Mouse (Mus musculus): ENCODE data around the gene Stx8. TPM values are rescaled to one million over a fixed set of nuclear protein-coding genes. Genes with fewer than 3 reads are reported as not detected.
A peak's percentile ranks its signal among the peaks of the same experiment; 100 is the strongest.

The Stx8 gene
- polyA plus RNA-seq, 1 experiment from 2014 or later, result 67.6 TPM

DNA sequence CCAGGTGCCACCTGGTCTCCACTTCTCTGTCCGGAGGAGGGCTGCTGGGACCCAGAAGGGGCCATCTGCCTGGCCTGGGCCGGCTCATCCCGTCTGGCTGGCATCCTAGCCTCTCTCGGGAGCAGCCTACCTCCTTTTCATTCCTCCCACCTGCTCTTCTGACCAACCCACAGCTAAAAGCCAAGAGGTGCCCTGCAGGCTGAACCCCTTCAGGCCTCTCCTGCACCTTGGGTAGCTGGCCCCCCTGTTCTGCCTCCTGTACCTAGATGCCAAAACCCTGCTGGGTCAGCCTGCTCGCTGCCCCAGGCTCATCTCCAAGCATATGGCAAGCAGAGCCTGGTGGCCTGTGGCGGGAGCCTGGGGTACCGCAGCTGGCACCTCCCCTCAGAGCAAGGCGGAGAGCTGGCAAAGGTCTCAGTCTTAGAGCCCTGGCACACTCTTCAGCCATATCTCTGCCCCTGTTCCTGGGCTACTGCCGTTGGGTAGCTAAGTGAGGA is 267.5 kb downstream of the Stx8 start:
- Histone ChIP-seq H3K9me3 (no peaks in the 10 kb centered on the region), H3K4me1 (peaks cover 10% of the 10 kb centered on the region), H3K27ac (replicated peaks) (no peak overlapping the region), H3K36me3 (no peaks in the 10 kb centered on the region), H3K27me3 (no peaks in the 10 kb centered on the region), H3K9ac (replicated peaks) (no peak overlapping the region), H3K4me3 (no peak overlapping the region), H3K4me2 (replicated peaks) (no peak overlapping the region)
- no peak for ATAC-seq (replicated peaks)
- 80% methylated on average over 9 of the region's 9 CpGs for WGBS

GRCm38 (mm10) chr11:68239756-68240155 is 273.8 kb downstream of the Stx8 start:
- no peaks in the 10 kb centered on the region for H3K9me3 ChIP-seq
- no peak for ATAC-seq (replicated peaks)
- WGBS, result 13% methylated on average over 5 of the region's 5 CpGs
- peaks cover 12% of the 10 kb centered on the region for H3K4me1 ChIP-seq
- H3K4me2 ChIP-seq (replicated peaks), result no peak overlapping the region
- no peak overlapping the region for H3K9ac ChIP-seq (replicated peaks)
- no peaks in the 10 kb centered on the region for H3K27me3 ChIP-seq
- H3K27ac ChIP-seq (replicated peaks), result no peak overlapping the region
- no peak overlapping the region for H3K4me3 ChIP-seq
- no peaks in the 10 kb centered on the region for H3K36me3 ChIP-seq

GRCm38 (mm10) chr11:68244254-68244991 is 278.4 kb downstream of the Stx8 start:
- Histone ChIP-seq H3K4me1 (peaks cover 12% of the 10 kb centered on the region), H3K4me2 (replicated peaks) (no peak overlapping the region), H3K27me3 (no peaks in the 10 kb centered on the region), H3K27ac (replicated peaks) (peak overlapping the region; percentile 29; the same call in 1 of the 2 replicates), H3K9me3 (no peaks in the 10 kb centered on the region), H3K4me3 (no peak overlapping the region), H3K9ac (replicated peaks) (no peak overlapping the region), H3K36me3 (no peaks in the 10 kb centered on the region)
- 24% methylated on average over 16 of the region's 16 CpGs for WGBS
- peak; percentile 57 for ATAC-seq (replicated peaks)

GRCm38 (mm10) chr11:68244992-68245261 is 278.9 kb downstream of the Stx8 start:
- Histone ChIP-seq H3K4me1 (peaks cover 12% of the 10 kb centered on the region), H3K27me3 (no peaks in the 10 kb centered on the region), H3K27ac (replicated peaks) (no peak overlapping the region), H3K9ac (replicated peaks) (no peak overlapping the region), H3K4me2 (replicated peaks) (no peak overlapping the region), H3K36me3 (no peaks in the 10 kb centered on the region), H3K4me3 (no peak overlapping the region), H3K9me3 (no peaks in the 10 kb centered on the region)
- ATAC-seq (replicated peaks), result no peak
- 90% methylated on average over 5 of the region's 5 CpGs for WGBS

DNA sequence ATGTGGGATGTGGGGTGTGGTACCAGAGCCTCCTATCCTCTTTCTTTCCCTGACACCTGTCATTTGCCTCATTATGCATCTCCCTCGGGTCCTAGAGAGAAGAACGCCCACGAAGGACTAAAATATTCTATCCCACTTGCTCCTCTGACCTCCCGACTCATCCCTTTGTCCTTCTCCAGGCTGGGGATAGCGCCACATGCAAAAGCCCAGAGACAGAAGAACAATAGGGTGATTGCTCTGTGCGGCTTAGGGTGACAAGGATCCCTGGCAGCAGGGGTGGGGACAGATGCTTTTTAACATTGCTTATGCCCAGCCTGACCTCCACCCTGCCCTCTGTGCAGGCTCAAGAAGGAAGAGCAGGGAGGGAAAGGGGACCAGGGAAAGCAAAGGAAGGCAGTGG is 281.9 kb downstream of the Stx8 start:
- Histone ChIP-seq H3K36me3 (no peaks in the 10 kb centered on the region), H3K27me3 (no peaks in the 10 kb centered on the region), H3K27ac (replicated peaks) (no peak overlapping the region), H3K4me2 (replicated peaks) (no peak overlapping the region), H3K4me1 (peaks cover 12% of the 10 kb centered on the region), H3K9ac (replicated peaks) (no peak overlapping the region), H3K4me3 (no peak overlapping the region), H3K9me3 (no peaks in the 10 kb centered on the region)
- ATAC-seq (replicated peaks), result no peak
- WGBS, result 23% methylated on average over 6 of the region's 6 CpGs

- H3K36me3 ChIP-seq, result no peaks in the 10 kb centered on the region
- H3K4me2 ChIP-seq (replicated peaks), result no peak overlapping the region
- H3K4me1 ChIP-seq, result no peaks in the 10 kb centered on the region
- no peak overlapping the region for H3K27ac ChIP-seq (replicated peaks)
- no peak overlapping the region for H3K9ac ChIP-seq (replicated peaks)
- H3K9me3 ChIP-seq, result no peaks in the 10 kb centered on the region
- WGBS, result 72% methylated on average over 6 of the region's 6 CpGs
- no peak overlapping the region for H3K4me3 ChIP-seq
- ATAC-seq (replicated peaks), result no peak
- H3K27me3 ChIP-seq, result no peaks in the 10 kb centered on the region
Measured at GRCm38 (mm10) chr11:68250106-68250505, 284.1 kb downstream of the Stx8 start.

DNA sequence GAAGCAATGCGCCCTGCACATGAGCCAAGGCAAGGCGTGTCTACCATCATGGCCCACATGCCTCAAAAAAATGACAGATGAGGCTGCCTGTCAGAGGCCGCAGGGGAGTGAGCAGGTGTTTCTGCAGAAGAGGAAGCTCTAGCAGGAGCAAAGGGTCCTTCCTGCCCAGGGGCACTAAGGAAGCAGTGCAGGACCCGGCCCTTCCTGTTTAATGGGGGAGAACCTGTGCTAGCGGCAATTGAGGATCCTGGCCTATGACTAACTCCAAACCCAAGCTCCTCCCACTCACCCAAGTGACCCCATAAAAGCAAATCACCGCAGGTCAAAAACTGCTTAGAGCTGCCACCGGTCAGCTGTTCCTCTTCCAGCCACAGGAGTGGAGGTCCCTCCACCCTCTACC is 287.5 kb downstream of the Stx8 start:
- H3K4me3 ChIP-seq, result no peak overlapping the region
- no peak overlapping the region for H3K4me2 ChIP-seq (replicated peaks)
- WGBS, result 96% methylated on average over 7 of the region's 7 CpGs
- no peak for ATAC-seq (replicated peaks)
- no peaks in the 10 kb centered on the region for H3K9me3 ChIP-seq
- H3K27ac ChIP-seq (replicated peaks), result no peak overlapping the region
- no peaks in the 10 kb centered on the region for H3K27me3 ChIP-seq
- no peaks in the 10 kb centered on the region for H3K4me1 ChIP-seq
- no peak overlapping the region for H3K9ac ChIP-seq (replicated peaks)
- H3K36me3 ChIP-seq, result no peaks in the 10 kb centered on the region

Small RNA genes within 50 kb of the gene (microRNA-seq; reads per million reads assigned to microRNA genes)
- not detected for gene Mir6406

Other genes starting within 250 kb of the Stx8 start
- 0.10 and 0.20 TPM in 2 replicates for gene Glp2r, start 195.0 kb upstream of the Stx8 start, polyA plus RNA-seq (2015; fragmentation: Nextera tagmentation; extraction: Ambion mirVana)
- not detected in 2 replicates for gene Gsg1l2, start 191.6 kb upstream of the Stx8 start, polyA plus RNA-seq (2015; fragmentation: Nextera tagmentation; extraction: Ambion mirVana)
- gene Dhrs7c, start 168.0 kb upstream of the Stx8 start, polyA plus RNA-seq (2015; fragmentation: Nextera tagmentation; extraction: Ambion mirVana), result not detected in 2 replicates
- 1.8 and 2.3 TPM in 2 replicates for gene Usp43, start 44.0 kb upstream of the Stx8 start, polyA plus RNA-seq (2015; fragmentation: Nextera tagmentation; extraction: Ambion mirVana)
- 2.6 and 4.1 TPM in 2 replicates for gene Cfap52, start 542 bp upstream of the Stx8 start, polyA plus RNA-seq (2015; fragmentation: Nextera tagmentation; extraction: Ambion mirVana)